Mouse (Mus musculus) liver, adult 2 months (tissue): ENCODE results near the gene Pard6a. TPM values are rescaled to one million over a fixed set of nuclear protein-coding genes. Genes with fewer than 3 reads are reported as not detected.

Experiments used
- DNase-seq: peaks from one replicate; pipeline ENCODE4 v3.0.0-alpha.2; 2011; ENCODE audit warnings: low read depth, low spot score; ENCODE audit errors: extremely low read depth
- H3K27ac ChIP-seq: fragments of 200-500 bp; replicated peaks from 2 replicates; pipeline ENCODE4 v1.5.1; 2012; ENCODE audit warnings: low read depth, mild to moderate bottlenecking, control low read depth, inconsistent platforms, low read length; ENCODE audit not compliant: insufficient read depth
- H3K27me3 ChIP-seq: fragments of 200-500 bp; 2 replicates; pipeline ENCODE4 v1.6.1; 2012; ENCODE audit warnings: mild to moderate bottlenecking, moderate library complexity, low read length, inconsistent platforms; ENCODE audit not compliant: control insufficient read depth, insufficient read depth
- H3K36me3 ChIP-seq: fragments of 200-500 bp; 2 replicates; pipeline ENCODE4 v1.6.1; 2012; ENCODE audit warnings: low read length, inconsistent platforms; ENCODE audit not compliant: control insufficient read depth, insufficient read depth
- H3K4me1 ChIP-seq: fragments of 200-500 bp; 2 replicates; pipeline ENCODE4 v1.6.1; 2011; ENCODE audit warnings: low read length; ENCODE audit not compliant: control insufficient read depth, insufficient read depth
- H3K4me3 ChIP-seq: fragments of 200-500 bp; 2 replicates; pipeline ENCODE4 v1.5.1; 2011; ENCODE audit warnings: low read depth, mild to moderate bottlenecking, control low read depth, low read length, moderate library complexity; ENCODE audit not compliant: insufficient read depth
- H3K79me2 ChIP-seq: fragments of 200-500 bp; 2 replicates; pipeline ENCODE4 v1.6.1; 2012; ENCODE audit warnings: inconsistent platforms, mild to moderate bottlenecking, low read length, moderate library complexity; ENCODE audit not compliant: control insufficient read depth, insufficient read depth
- H3K9ac ChIP-seq: fragments of 200-500 bp; 2 replicates; pipeline ENCODE4 v1.6.1; 2012; ENCODE audit warnings: low read depth, mild to moderate bottlenecking, control low read depth, inconsistent platforms, low read length
- CTCF ChIP-seq: fragments of 200-500 bp; IDR thresholded peaks from 2 replicates; pipeline ENCODE4 v1.5.1; 2011; ENCODE audit warnings: low read depth, low read length, control low read depth
- POLR2A ChIP-seq: fragments of 200-500 bp; IDR thresholded peaks from 2 replicates; pipeline ENCODE4 v1.6.1; 2011; ENCODE audit warnings: low read length, control low read depth; ENCODE audit not compliant: insufficient read depth; ENCODE audit errors: extremely low read depth
- WGBS: fragments of 180-500 bp; shearing (Covaris S2); methylation state at CpG from one replicate; pipeline ENCODE4 v1.1.7; 2018; 5-methylcytosine and 5-hydroxymethylcytosine counted together
- polyA plus RNA-seq: library from polyadenylated mRNA; depleted of rRNA; stranded (reverse); fragments of >200 nt; gene quantifications from 2 replicates; pipeline ENCODE4 v1.2.3, GENCODE M21; 2012; rRNA removed
- total RNA-seq: library from RNA; depleted of rRNA; stranded (reverse); fragments of >200 nt; gene quantifications from 2 replicates; pipeline ENCODE4 v1.2.3, GENCODE M21; 2014; rRNA removed

Pard6a gene
- 4.1 and 5.4 TPM in 2 replicates for total RNA-seq
- polyA plus RNA-seq = 8.1 and 8.6 TPM in 2 replicates

DNA sequence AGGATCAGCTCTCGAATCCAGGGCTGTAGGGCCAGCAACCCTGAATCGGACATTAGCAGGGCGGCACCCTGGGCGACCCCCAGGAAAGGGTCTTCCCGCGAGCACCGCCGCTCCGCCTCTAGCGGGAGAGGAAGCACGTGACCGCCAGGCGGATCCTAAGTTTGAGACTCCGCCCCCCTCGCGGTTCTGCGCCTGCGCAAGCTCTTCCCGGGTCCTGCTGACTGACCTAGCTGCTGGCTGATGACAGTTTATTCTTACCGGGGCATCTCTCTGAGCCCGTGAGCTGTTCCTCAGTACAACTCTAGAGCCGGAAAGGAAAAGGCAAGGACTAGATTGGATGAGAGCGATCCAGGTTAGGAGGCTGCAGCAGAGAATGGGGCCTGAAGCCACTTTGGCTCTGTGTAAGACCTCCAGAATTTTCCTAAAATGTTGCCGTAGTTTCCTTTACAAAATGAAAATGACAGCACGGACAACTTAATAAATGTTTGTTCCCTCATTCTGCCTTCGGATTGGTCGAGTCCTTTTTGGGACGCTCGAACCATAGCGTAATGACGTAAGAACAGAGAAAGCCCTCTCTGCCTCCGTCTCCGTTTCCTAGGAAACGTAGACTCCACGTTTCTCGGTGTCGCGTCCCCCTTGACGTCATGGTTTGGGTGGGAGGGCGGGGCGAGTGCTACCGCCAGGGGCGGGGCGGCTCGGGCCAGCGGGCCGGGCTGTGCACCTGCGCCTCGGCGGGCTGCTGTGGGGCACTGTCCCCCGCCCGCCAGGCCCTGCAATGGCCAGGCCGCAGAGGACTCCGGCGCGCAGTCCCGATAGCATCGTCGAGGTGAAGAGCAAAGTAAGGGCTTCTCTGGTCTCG lies at the start of gene Pard6a, which contains the start of gene Acd:
TSS of gene Pard6a (plus strand) at position 183 of the 859 bp plus-strand sequence.
TSS of gene Acd (minus strand) at position 137 of the 859 bp plus-strand sequence.
- WGBS = under 1% methylated on average over 60 of the region's 60 CpGs
- Histone ChIP-seq H3K4me1 (peaks cover 5% of the 10 kb centered on the region), H3K79me2 (no peaks in the 10 kb centered on the region), H3K4me3 (peak within 1 kb of the TSS; percentile 75), H3K9ac (peak within 1 kb of the TSS; percentile 75), H3K27me3 (no peaks in the 10 kb centered on the region), H3K36me3 (no peaks in the 10 kb centered on the region), H3K27ac (peak within 1 kb of the TSS; percentile 90)
- TF ChIP-seq CTCF (no peak), POLR2A (peak; percentile 42; the same call in 1 of the 2 replicates)
- peak; percentile 83 for DNase-seq

DNA sequence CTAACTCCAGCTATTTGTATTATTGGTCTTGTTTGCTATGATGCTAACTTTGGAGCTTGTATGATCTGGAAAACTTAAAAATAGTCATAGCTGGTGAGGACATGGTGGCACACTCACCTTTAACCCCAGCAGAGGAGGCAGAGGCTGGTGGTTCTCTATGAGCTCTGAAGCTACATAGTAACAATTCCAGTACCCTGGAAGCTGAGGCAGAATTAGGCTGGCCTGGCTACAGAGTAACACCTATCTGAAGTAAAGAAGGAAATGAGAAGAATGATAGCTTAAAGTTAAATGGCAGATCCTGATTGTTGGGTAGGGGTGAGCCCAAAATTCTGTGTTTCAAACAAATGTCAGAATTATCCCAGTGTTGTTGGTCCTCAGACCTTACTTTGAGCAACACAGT lies 43.3 kb upstream of the Pard6a start:
- H3K4me3 ChIP-seq = no peak overlapping the region
- TF ChIP-seq CTCF (no peak), POLR2A (no peak)
- DNase-seq = no peak
- no peak overlapping the region for H3K9ac ChIP-seq
- no peak overlapping the region for H3K27ac ChIP-seq
- H3K79me2 ChIP-seq = peaks cover 12% of the 10 kb centered on the region; the same call in 1 of the 2 replicates
- peaks cover 3% of the 10 kb centered on the region; the same call in 1 of the 2 replicates for H3K36me3 ChIP-seq
- H3K27me3 ChIP-seq = no peaks in the 10 kb centered on the region
- H3K4me1 ChIP-seq = no peaks in the 10 kb centered on the region

DNA sequence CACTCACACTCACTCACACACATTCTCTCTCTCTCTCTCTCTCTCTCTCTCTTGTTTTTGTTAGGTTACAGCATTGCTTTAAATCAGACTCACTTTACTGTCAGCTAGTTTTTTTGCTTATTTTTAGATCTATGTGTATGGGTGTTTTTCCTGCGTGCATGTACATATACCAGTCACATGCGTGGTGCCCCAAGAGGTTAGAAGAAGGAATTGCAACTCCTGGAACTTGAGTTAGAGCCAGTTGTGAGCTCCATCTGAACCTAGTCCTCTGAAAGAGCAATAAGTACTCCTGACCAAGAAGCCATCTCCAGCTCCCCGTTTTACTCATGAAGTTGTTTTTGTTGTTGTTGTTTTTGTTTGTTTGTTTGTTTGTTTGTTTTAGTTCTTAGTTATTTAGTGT lies 39.8 kb upstream of the Pard6a start:
- Histone ChIP-seq H3K9ac (no peak overlapping the region), H3K79me2 (peaks cover 3% of the 10 kb centered on the region; the same call in 1 of the 2 replicates), H3K27ac (no peak overlapping the region), H3K4me1 (no peaks in the 10 kb centered on the region), H3K36me3 (peaks cover 18% of the 10 kb centered on the region), H3K4me3 (no peak overlapping the region), H3K27me3 (no peaks in the 10 kb centered on the region)
- WGBS = 79% methylated on average over 3 of the region's 3 CpGs
- DNase-seq = peak; percentile 35
- TF ChIP-seq CTCF (peak; percentile 16; the same call in 1 of the 2 replicates), POLR2A (no peak)

DNA sequence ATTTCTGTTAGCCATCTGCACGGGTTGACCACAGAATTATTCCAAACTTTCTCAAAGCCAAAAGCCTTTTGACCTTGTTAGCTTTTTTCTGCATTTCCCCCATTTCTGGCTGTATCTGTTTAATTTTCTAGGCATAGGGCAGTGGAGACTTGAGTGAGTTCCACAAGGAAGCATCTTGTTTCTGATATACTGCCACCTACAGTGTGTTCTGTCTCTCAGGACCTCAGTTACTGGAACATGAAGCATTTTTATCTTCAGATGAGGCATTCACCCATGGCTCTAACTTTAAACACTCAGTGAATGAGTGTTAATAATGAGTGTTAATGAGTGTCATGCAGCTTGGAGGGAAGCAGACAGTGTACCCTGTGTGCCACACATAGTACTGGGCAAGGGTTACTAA lies 23.1 kb upstream of the Pard6a start:
- Histone ChIP-seq H3K4me1 (no peaks in the 10 kb centered on the region), H3K27me3 (no peaks in the 10 kb centered on the region), H3K4me3 (no peak overlapping the region), H3K79me2 (no peaks in the 10 kb centered on the region), H3K9ac (no peak overlapping the region), H3K36me3 (peaks cover 57% of the 10 kb centered on the region), H3K27ac (no peak overlapping the region)
- TF ChIP-seq POLR2A (no peak), CTCF (peak; percentile 8; the same call in 1 of the 2 replicates)
- 61% methylated on average over 1 of the region's 1 CpGs for WGBS
- no peak for DNase-seq

DNA sequence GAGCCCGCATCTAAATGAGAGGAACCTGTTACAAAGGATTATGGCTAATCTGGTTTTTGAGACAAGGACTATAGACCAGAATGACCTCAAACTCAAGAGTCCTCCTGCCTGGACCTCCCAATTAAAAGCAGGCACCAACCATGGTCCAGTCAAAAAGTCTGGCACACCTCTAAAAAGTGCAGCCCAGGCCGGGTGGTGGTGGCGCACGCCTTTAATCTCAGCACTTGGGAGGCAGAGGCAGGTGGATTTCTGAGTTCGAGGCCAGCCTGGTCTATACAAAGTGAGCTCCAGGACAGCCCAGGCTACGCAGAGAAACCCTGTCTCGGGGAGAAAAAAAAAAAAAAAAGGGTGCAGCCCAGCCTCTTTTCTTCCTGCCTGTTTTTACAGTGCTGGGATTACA lies 15.6 kb upstream of the Pard6a start:
- no peak overlapping the region for H3K27ac ChIP-seq
- no peaks in the 10 kb centered on the region for H3K4me1 ChIP-seq
- H3K27me3 ChIP-seq = no peaks in the 10 kb centered on the region
- no peak for TF ChIP-seq CTCF
- no peak for TF ChIP-seq POLR2A
- no peaks in the 10 kb centered on the region for H3K79me2 ChIP-seq
- no peak for DNase-seq
- H3K36me3 ChIP-seq = peaks cover 14% of the 10 kb centered on the region; the same call in 1 of the 2 replicates
- WGBS = 75% methylated on average over 7 of the region's 7 CpGs
- no peak overlapping the region for H3K4me3 ChIP-seq
- no peak overlapping the region for H3K9ac ChIP-seq

DNA sequence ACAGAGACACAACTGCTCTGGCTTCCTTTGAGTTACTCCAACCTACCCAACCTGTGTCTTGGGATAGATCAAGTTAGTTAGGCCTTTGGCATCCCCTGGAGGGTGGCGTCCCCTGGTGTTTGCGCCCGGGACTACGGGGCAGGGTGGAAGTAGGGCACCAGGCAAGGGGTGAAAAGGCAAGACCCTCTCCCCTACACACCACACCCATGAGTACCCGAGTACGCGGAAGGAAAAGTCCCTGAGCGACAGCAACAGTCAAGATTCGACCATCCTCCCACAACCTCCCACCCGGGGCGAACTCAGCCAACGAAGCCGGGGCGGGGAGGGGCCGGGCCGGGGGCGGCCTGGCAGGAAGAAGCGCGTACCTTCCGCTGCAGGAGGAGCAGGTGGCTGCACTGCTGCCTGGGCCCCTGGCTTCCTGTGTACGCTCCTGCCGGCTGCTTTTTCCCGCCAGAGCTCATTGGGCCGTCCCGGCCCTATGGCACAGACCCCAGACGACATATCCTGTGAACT lies 15.1 kb upstream of the Pard6a start, which contains the start of gene Carmil2:
TSS of gene Carmil2 (plus strand) at position 479 of the 513 bp plus-strand sequence.
- 15% methylated on average over 26 of the region's 26 CpGs for WGBS
- no peak within 1 kb of the TSS for H3K9ac ChIP-seq
- H3K27ac ChIP-seq = no peak within 1 kb of the TSS
- H3K27me3 ChIP-seq = no peaks in the 10 kb centered on the region
- no peaks in the 10 kb centered on the region for H3K79me2 ChIP-seq
- no peaks in the 10 kb centered on the region for H3K4me1 ChIP-seq
- TF ChIP-seq CTCF = peak; percentile 88
- TF ChIP-seq POLR2A = no peak
- H3K36me3 ChIP-seq = peaks cover 10% of the 10 kb centered on the region; the same call in 1 of the 2 replicates
- H3K4me3 ChIP-seq = no peak within 1 kb of the TSS; the same call in 1 of the 2 replicates
- peak; percentile 7 for DNase-seq
